Mouse (Mus musculus): Measurements from ENCODE around the gene Rfng.

DNA sequence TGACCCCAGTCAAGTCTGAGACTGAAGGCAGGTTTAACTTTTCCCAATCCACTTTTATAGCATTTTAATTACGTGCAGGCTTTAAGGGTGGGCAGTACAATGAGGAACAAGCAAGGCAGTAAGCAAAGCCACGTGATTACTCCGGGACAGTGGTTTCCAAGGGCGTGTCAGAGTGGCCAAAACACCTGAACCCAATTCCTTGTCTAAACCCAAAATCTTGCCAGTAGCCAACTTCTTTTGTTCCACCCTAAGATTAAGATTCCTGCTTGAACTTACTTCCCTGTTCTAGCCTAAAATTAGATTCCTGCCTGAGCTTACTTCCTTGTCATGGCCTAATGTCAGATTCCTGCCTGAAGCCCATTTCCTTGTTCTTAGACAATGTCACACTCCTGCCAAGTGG is 36.0 kb downstream of the Rfng start:
- TF ChIP-seq CTCF (IDR thresholded peaks at IDR 0.05; ENCODE audit: low read depth, low read length): no peak
- TF ChIP-seq POLR2A (IDR thresholded peaks at IDR 0.05; ENCODE audit: insufficient read depth, low read length): no peak
- TF ChIP-seq EP300 (IDR thresholded peaks at IDR 0.05; ENCODE audit: insufficient read depth, low read depth, low read length): no peak
